Mouse (Mus musculus) limb, embryonic 14.5 days (tissue): ENCODE measurements around the gene 2310039H08Rik. TPM values are rescaled to one million over a fixed set of nuclear protein-coding genes. Genes with fewer than 3 reads are reported as not detected.
"Not testable (repeated sequence)": the region's sequence is repeated elsewhere in the genome, so short reads cannot be mapped to it uniquely, and the experiment has no call there.

Source experiments
- ATAC-seq: fragments of 200-750 bp; cut with Nextera tagmentation; 2 replicates; pipeline ENCODE4 v1.8.0; 2017; ENCODE audit warnings: low read depth, moderate number of reproducible peaks, moderate TSS enrichment; ENCODE audit not compliant: low FRiP score
- DNase-seq: peaks from one replicate; pipeline ENCODE4 v3.0.0-alpha.2; 2015; ENCODE audit warnings: low spot score
- H3K27ac ChIP-seq: fragments of 300-500 bp; sonication (generic); replicated peaks from 2 replicates; pipeline ENCODE4 v1.5.1; 2014; ENCODE audit warnings: low read depth, mild to moderate bottlenecking, low read length, moderate library complexity, mixed read lengths
- H3K27me3 ChIP-seq: fragments of 300-500 bp; sonication (generic); 2 replicates; pipeline ENCODE4 v1.6.1; 2014; ENCODE audit warnings: low read length, mixed read lengths; ENCODE audit not compliant: control insufficient read depth, insufficient read depth
- H3K36me3 ChIP-seq: fragments of 300-500 bp; sonication (generic); 2 replicates; pipeline ENCODE4 v1.6.1; 2014; ENCODE audit warnings: mild to moderate bottlenecking, low read length, moderate library complexity, mixed read lengths; ENCODE audit not compliant: control insufficient read depth, insufficient read depth
- H3K4me1 ChIP-seq: fragments of 300-500 bp; sonication (generic); 2 replicates; pipeline ENCODE4 v1.6.1; 2014; ENCODE audit warnings: antibody characterized with exemption, low read length, mixed read lengths; ENCODE audit not compliant: control insufficient read depth, insufficient read depth
- H3K4me2 ChIP-seq: fragments of 300-500 bp; sonication (generic); replicated peaks from 2 replicates; pipeline ENCODE4 v1.6.1; 2014; ENCODE audit warnings: low read depth, mild to moderate bottlenecking, low read length, moderate library complexity; ENCODE audit not compliant: severe bottlenecking
- H3K4me3 ChIP-seq: fragments of 300-500 bp; sonication (generic); replicated peaks from 2 replicates; pipeline ENCODE4 v1.5.1; 2014; ENCODE audit warnings: low read length
- H3K9ac ChIP-seq: fragments of 300-500 bp; sonication (generic); 2 replicates; pipeline ENCODE4 v1.6.1; 2014; ENCODE audit warnings: mild to moderate bottlenecking, low read depth, low read length, moderate library complexity; ENCODE audit not compliant: severe bottlenecking
- H3K9me3 ChIP-seq: fragments of 300-500 bp; sonication (generic); 2 replicates; pipeline ENCODE4 v1.6.1; 2016; ENCODE audit warnings: low read length; ENCODE audit not compliant: control insufficient read depth
- POLR2A ChIP-seq: fragments of 200-500 bp; IDR thresholded peaks from 2 replicates; pipeline ENCODE4 v1.8.0; 2012; ENCODE audit warnings: inconsistent platforms, mild to moderate bottlenecking, moderate library complexity, borderline replicate concordance; ENCODE audit not compliant: insufficient read depth, insufficient read length; ENCODE audit errors: extremely low read depth
- WGBS: fragments of 180-500 bp; shearing (Covaris S2); extraction: QIAGEN DNeasy Blood & Tissue Kit; methylation state at CpG from one replicate; pipeline ENCODE4 v1.1.7; 2014; 5-methylcytosine and 5-hydroxymethylcytosine counted together
- polyA plus RNA-seq, 2 experiments: library from polyadenylated mRNA; depleted of rRNA in 1 of 2; stranded (reverse) in 1 of 2; unstranded in 1 of 2; fragments of >200 nt; fragmentation: Nextera tagmentation in 1 of 2; extraction: Ambion mirVana in 1 of 2; gene quantifications; 2 replicates each; pipeline versions ENCODE4 v1.2.1 to v1.2.3; 2012 to 2014

2310039H08Rik gene
- polyA plus RNA-seq, 2 experiments, result 85.4 to 106 TPM

- H3K36me3 ChIP-seq, result peaks cover 32% of the 10 kb centered on the region
- WGBS, result 1% methylated on average over 44 of the region's 44 CpGs
- peak; percentile 91; the same call in 1 of the 2 replicates for TF ChIP-seq POLR2A
- H3K27ac ChIP-seq, result peak within 1 kb of the TSS; percentile 92
- peak within 1 kb of the TSS; percentile 74 for H3K9ac ChIP-seq
- no peaks in the 10 kb centered on the region for H3K9me3 ChIP-seq
- peak within 1 kb of the TSS; percentile 56 for H3K4me2 ChIP-seq
- H3K4me1 ChIP-seq, result peaks cover 5% of the 10 kb centered on the region; the same call in 1 of the 2 replicates
- DNase-seq (peak; percentile 97), ATAC-seq (peak; percentile 95)
- H3K4me3 ChIP-seq, result peak within 1 kb of the TSS; percentile 71
- H3K27me3 ChIP-seq, result no peaks in the 10 kb centered on the region
Measured at GRCm38 (mm10) chr17:46782341-46783221, 10.1 kb downstream of the 2310039H08Rik start, which contains the start of gene Rpl7l1. Gene Rpl7l1, minus strand, starts transcription at chr17:46782672.

DNA sequence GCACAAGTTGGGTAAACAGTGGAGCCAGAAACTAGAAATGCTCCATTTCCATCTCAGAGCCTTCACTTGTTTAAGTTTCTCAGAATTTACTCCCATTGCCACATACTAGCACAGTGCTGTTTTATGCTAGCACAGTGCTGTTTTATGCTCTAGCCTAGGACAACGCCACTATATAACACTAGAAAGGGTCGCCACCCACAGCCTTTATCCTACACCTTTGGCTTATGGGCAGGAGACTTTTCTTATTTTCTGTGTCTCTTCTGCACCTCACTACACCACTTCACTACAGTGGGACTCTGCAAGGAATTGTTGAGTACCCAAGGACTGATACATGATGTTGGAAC is 10.8 kb downstream of the 2310039H08Rik start:
- H3K36me3 ChIP-seq, result peaks cover 26% of the 10 kb centered on the region
- no peak overlapping the region for H3K27ac ChIP-seq
- no peaks in the 10 kb centered on the region for H3K27me3 ChIP-seq
- no peak for ATAC-seq
- TF ChIP-seq POLR2A, result no peak
- WGBS, result 89% methylated on average over 2 of the region's 2 CpGs
- peak overlapping the region; percentile 56 for H3K4me2 ChIP-seq
- DNase-seq, result no peak
- peaks cover 5% of the 10 kb centered on the region; the same call in 1 of the 2 replicates for H3K4me1 ChIP-seq
- H3K9me3 ChIP-seq, result no peaks in the 10 kb centered on the region
- H3K9ac ChIP-seq, result no peak overlapping the region
- peak overlapping the region; percentile 71 for H3K4me3 ChIP-seq

- WGBS, result 88% methylated on average over 5 of the region's 5 CpGs
- H3K27ac ChIP-seq, result no peak overlapping the region
- H3K9me3 ChIP-seq, result no peaks in the 10 kb centered on the region
- H3K27me3 ChIP-seq, result no peaks in the 10 kb centered on the region
- TF ChIP-seq POLR2A, result no peak
- H3K4me3 ChIP-seq, result no peak overlapping the region
- H3K36me3 ChIP-seq, result no peaks in the 10 kb centered on the region
- no peak overlapping the region for H3K4me2 ChIP-seq
- ATAC-seq, result no peak
- no peak overlapping the region for H3K9ac ChIP-seq
- H3K4me1 ChIP-seq, result no peaks in the 10 kb centered on the region
- no peak for DNase-seq
Measured at GRCm38 (mm10) chr17:46786952-46787351, 14.5 kb downstream of the 2310039H08Rik start.

GRCm38 (mm10) chr17:46787974-46788373 is 15.5 kb downstream of the 2310039H08Rik start:
- not testable (repeated sequence) for H3K36me3 ChIP-seq, DNase-seq, ATAC-seq, H3K4me2 ChIP-seq, H3K4me1 ChIP-seq, H3K9ac ChIP-seq, H3K27me3 ChIP-seq, H3K27ac ChIP-seq, H3K9me3 ChIP-seq, H3K4me3 ChIP-seq
- WGBS, result 61% methylated on average over 2 of the region's 2 CpGs

DNA sequence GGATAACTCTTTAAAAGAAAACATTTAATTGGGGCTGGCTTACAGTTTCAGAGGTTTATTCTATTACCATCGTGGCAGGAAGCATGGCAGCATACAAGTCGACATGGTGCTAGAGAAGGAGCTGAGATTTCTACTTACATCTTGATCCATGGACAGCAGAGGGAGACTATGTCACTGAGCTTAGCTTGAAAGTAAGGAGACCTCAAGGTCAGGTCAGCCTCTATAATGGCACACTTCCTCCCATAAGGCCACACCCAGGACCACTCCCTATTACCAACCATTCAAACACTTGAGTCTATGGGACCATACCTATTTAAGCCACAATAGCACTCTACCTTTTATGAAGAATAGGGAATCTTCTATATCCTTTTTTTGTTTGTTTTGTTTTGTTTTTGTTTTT is 20.5 kb downstream of the 2310039H08Rik start:
- DNase-seq (no peak), ATAC-seq (no peak)
- Histone ChIP-seq H3K4me1 (no peaks in the 10 kb centered on the region), H3K4me2 (no peak overlapping the region), H3K9me3 (no peaks in the 10 kb centered on the region), H3K27me3 (no peaks in the 10 kb centered on the region), H3K4me3 (no peak overlapping the region), H3K27ac (no peak overlapping the region), H3K9ac (no peak overlapping the region), H3K36me3 (peaks cover 10% of the 10 kb centered on the region)
- no peak for TF ChIP-seq POLR2A
- 75% methylated on average over 2 of the region's 2 CpGs for WGBS
